Mouse (Mus musculus): ENCODE results near the gene Gm11042. TPM values are rescaled to one million over a fixed set of nuclear protein-coding genes. Genes with fewer than 3 reads are reported as not detected.

The Gm11042 gene
- total RNA-seq, 2 experiments from 2014 or later: not detected

DNA sequence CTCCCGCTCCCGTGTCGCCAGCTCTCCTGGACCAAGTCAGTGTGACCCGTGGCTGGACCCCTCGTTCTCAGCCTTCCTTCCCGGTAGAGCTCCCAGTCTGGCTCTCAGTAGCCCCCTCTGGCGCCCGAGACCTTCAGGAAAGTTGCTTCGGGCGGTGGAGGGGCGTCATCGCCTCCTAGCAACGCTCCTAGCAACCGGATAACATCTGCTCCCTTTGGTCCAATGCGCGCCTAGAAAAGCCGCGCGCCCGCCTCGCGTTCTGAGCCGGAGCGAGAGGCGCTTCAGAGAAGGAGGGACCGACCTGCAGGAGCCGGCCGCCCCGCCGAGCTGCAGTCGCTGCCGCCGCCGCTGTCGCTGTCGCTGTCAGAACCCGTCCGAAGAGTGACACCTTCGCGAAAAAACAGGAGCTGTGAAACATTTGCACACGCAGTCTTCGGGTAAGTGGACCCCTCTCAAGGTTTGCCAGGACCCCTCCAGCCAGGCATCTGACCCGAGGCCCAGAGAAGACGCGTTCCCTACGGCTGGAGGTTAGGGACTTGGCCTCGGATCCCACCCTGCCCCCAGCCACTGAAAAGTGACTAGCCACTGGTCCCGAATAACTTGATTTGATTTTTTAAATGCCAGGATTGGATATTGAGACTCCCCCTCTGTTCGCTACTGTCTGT lies 32.0 kb downstream of the Gm11042 start:
- peak; percentile 34 to 42 for DNase-seq

DNA sequence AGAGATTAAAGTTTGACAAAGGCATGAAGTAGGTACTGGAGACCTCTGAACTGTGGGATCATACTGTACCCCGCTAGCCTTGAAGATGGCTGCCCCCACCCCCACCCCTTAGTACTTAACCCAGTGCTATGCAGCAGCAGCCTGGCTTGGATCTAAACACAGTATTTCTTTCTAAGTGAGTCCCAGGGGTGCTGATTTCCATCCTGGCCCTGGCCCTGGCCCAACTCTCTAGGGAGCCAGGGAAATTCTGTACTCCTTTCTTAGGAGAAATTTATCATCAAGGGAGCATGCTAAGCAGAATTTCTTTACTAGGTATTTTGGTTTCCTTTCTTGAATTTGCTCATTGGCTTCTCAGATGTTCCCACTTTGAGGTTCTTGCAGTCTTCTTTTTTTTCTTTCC lies 33.3 kb downstream of the Gm11042 start:
- no peak for DNase-seq

DNA sequence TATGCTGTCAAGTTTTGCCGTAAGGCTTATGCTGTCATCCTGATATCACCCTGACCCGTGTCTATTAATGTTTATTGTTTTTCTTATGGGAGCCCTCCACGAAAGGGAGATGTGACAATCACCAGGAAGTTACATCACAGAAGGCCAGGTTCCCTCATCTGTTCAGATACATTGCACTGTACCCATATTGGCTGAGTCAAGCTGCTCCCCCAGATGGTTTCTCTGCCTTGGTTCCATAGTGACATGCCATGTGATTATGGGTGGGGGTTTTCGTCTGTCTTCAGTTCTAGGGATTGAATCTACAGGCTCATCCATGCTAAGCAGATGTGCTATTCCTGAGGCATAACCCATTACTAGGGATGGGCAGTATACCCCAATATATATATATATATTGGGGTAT lies 34.8 kb downstream of the Gm11042 start:
- DNase-seq: no peak

DNA sequence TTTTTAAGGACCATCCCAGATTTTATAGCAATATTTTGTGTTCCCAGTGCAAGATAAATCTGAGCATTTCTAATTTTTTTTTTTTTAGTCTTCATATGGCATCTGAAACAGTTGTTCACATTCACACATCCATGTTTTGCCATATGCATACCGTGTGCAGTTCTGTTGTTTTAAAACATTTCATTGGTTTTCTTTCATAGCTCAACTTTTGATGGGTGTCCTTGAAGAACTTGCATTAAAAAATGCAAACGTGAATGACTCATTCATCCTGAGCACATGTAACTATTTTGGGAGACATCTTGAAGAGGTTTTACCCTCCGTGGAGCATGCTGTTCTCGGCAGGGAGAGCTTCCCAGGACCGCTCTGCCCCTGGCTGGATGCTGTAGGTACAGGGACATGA lies 38.9 kb downstream of the Gm11042 start:
- no peak for DNase-seq

DNA sequence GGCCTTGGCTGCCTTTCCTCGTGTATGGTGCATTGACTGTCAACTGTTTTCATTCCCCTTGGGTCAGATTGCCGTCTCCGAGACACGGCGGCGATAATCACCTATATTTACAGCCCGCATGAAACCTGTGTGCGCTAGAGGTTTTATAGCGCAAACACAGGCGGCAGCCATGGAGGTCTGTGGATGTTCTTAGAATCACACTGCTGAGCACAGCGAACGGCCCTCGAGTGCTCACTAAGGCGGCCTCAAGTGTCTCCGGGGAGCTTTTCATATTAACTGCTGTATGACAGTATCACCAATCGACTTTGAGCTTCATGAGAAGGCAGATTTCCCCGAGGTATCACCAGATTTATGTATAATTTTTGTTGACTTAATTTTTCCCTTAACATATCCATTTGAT lies 43.6 kb downstream of the Gm11042 start:
- DNase-seq: no peak

DNA sequence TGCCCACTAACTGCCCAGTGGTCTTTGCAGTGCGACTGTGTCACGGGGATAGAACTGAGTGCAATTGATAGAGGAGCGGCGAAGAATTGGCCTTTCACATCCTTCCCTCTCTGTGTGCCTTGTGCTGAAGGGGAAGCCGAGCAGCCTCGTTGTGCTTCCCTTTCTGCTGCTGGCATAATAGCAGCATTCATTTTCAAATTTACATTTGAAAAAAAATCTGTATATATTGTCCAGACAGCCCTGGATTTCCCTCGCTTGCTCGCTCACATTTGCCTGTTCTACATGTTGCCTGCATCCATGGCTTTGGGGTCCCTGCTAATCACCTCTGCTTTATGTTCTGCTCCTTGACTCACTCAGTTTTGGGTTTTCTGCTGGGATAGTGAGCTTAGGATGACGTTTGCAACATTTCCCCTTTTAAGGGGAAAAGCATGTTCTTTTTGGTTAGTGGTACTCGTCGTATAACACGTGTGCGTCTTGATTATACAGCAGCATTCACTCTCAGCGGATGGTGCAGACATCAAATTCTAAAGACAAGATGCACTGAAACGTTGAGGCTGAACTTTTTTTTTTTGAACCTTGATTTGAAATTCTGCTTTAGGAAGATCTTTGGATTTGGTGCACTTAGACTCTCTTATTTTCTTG lies 47.4 kb downstream of the Gm11042 start:
- DNase-seq: no peak

DNA sequence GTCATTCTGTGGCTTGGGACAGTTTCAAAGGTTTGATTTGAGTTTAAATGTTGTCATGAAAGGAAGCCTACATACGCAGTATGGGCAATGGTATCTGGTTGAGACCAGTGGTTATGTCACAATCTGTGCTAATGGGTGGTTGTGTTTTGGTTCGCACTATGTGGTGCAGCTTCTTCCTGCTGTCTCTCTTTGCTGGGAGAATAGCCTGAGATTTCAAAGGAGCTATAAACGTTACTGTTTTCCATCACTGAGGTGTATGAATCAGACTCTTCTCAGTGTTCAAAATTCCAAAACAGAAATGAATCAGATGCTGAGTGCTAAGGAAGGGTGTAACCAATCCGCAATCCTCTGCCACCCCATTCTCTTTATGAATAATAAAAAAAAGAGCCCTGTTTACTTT lies 49.1 kb downstream of the Gm11042 start:
- no peak for DNase-seq

All from heart, adult 18-20 months (tissue).